Mouse (Mus musculus) hindbrain, embryonic 11.5 days (tissue): Measurements from ENCODE around the gene Sgf29. TPM values are rescaled to one million over a fixed set of nuclear protein-coding genes. Genes with fewer than 3 reads are reported as not detected.

ENCODE experiments used
- ATAC-seq: fragments of 200-750 bp; cut with Nextera tagmentation; 2 replicates; pipeline ENCODE4 v1.8.0; 2017; ENCODE audit warnings: mild to moderate bottlenecking, moderate TSS enrichment, moderate library complexity; ENCODE audit not compliant: low FRiP score
- DNase-seq: peaks from one replicate; pipeline ENCODE4 v3.0.0-alpha.2; 2015; ENCODE audit warnings: low spot score
- H3K27ac ChIP-seq: fragments of 300-500 bp; sonication (generic); 2 replicates; pipeline ENCODE4 v1.5.1; 2014; ENCODE audit warnings: mild to moderate bottlenecking, low read depth, low read length
- H3K27me3 ChIP-seq: fragments of 300-500 bp; sonication (generic); 2 replicates; pipeline ENCODE4 v1.6.1; 2014; ENCODE audit warnings: mild to moderate bottlenecking, low read length, moderate library complexity, mixed read lengths; ENCODE audit not compliant: control insufficient read depth, insufficient read depth
- H3K36me3 ChIP-seq: fragments of 300-500 bp; sonication (generic); 2 replicates; pipeline ENCODE4 v1.6.1; 2014; ENCODE audit warnings: mild to moderate bottlenecking, low read length, moderate library complexity, mixed read lengths; ENCODE audit not compliant: control insufficient read depth, insufficient read depth
- H3K4me1 ChIP-seq: fragments of 300-500 bp; sonication (generic); replicated peaks from 2 replicates; pipeline ENCODE4 v1.6.1; 2014; ENCODE audit warnings: low read length, mixed read lengths; ENCODE audit not compliant: control insufficient read depth, insufficient read depth
- H3K4me2 ChIP-seq: fragments of 300-500 bp; sonication (generic); replicated peaks from 2 replicates; pipeline ENCODE4 v1.6.1; 2014; ENCODE audit warnings: mild to moderate bottlenecking, low read depth, low read length
- H3K4me3 ChIP-seq: fragments of 300-500 bp; sonication (generic); 2 replicates; pipeline ENCODE4 v1.5.1; 2014; ENCODE audit warnings: low read depth, low read length
- H3K9ac ChIP-seq: fragments of 300-500 bp; sonication (generic); 2 replicates; pipeline ENCODE4 v1.6.1; 2014; ENCODE audit warnings: low read depth, low read length
- H3K9me3 ChIP-seq: fragments of 300-500 bp; sonication (generic); 2 replicates; pipeline ENCODE4 v1.6.1; 2016; ENCODE audit warnings: low read length; ENCODE audit not compliant: control insufficient read depth
- WGBS: fragments of 180-500 bp; shearing (Covaris S2); extraction: QIAGEN DNeasy Blood & Tissue Kit; methylation state at CpG from one replicate; pipeline ENCODE4 v1.1.7; 2014; 5-methylcytosine and 5-hydroxymethylcytosine counted together
- polyA plus RNA-seq: library from polyadenylated mRNA; unstranded; fragments of >200 nt; fragmentation: Nextera tagmentation; extraction: Ambion mirVana; gene quantifications from 2 replicates; pipeline ENCODE4 v1.2.1, GENCODE M21; 2014

The Sgf29 gene
- polyA plus RNA-seq, 1 experiment from 2014 or later, result 49.3 TPM

- no peak for ATAC-seq
- Histone ChIP-seq H3K4me1 (no peaks in the 10 kb centered on the region), H3K9me3 (no peaks in the 10 kb centered on the region), H3K27ac (no peak overlapping the region), H3K4me2 (no peak overlapping the region), H3K9ac (no peak overlapping the region), H3K4me3 (no peak overlapping the region), H3K36me3 (no peaks in the 10 kb centered on the region), H3K27me3 (no peaks in the 10 kb centered on the region)
- WGBS, result 71% methylated on average over 5 of the region's 5 CpGs
- no peak for DNase-seq
Measured at GRCm38 (mm10) chr7:126645708-126646107, 3.4 kb upstream of the Sgf29 start.

- no peak overlapping the region for H3K27ac ChIP-seq
- ATAC-seq (no peak), DNase-seq (no peak)
- 79% methylated on average over 4 of the region's 4 CpGs for WGBS
- no peaks in the 10 kb centered on the region for H3K4me1 ChIP-seq
- H3K9ac ChIP-seq, result no peak overlapping the region
- no peaks in the 10 kb centered on the region for H3K9me3 ChIP-seq
- H3K36me3 ChIP-seq, result no peaks in the 10 kb centered on the region
- H3K4me3 ChIP-seq, result peak overlapping the region; percentile 54; the same call in 1 of the 2 replicates
- no peaks in the 10 kb centered on the region for H3K27me3 ChIP-seq
- H3K4me2 ChIP-seq, result peak overlapping the region; percentile 62; the same call in 1 of the 2 replicates
Measured at GRCm38 (mm10) chr7:126648486-126648885, 623 bp upstream of the Sgf29 start.

DNA sequence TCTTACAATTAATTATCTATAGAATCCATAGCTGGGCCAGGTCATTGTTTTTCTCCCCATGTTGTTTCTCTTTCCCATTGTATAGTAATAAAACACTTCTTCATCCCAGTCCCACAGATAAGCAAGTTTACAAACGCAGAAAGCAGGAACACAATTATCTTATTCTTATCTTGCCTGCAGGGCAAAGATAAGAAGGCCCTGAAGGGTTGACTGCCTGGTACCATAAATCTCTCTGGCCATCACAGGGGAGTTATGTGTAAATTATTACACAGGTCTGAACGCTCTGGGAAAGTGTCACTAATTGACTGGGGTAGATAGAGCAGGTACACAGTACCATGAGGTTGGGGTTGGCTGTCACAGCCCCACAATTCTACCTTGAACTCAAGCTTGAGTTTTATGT is 1.7 kb downstream of the Sgf29 start:
- ATAC-seq (no peak), DNase-seq (no peak)
- WGBS, result 90% methylated on average over 2 of the region's 2 CpGs

GRCm38 (mm10) chr7:126653991-126654390 is 4.9 kb downstream of the Sgf29 start:
- 87% methylated on average over 2 of the region's 2 CpGs for WGBS
- H3K4me1 ChIP-seq, result no peaks in the 10 kb centered on the region
- no peak overlapping the region for H3K4me3 ChIP-seq
- H3K9ac ChIP-seq, result no peak overlapping the region
- H3K9me3 ChIP-seq, result no peaks in the 10 kb centered on the region
- no peak overlapping the region for H3K4me2 ChIP-seq
- H3K27ac ChIP-seq, result no peak overlapping the region
- no peak for ATAC-seq
- H3K36me3 ChIP-seq, result no peaks in the 10 kb centered on the region
- no peak for DNase-seq
- no peaks in the 10 kb centered on the region for H3K27me3 ChIP-seq

More for the DNA sequence above, 1.7 kb downstream of the Sgf29 start:
- no peaks in the 10 kb centered on the region for H3K36me3 ChIP-seq
- H3K27ac ChIP-seq, result no peak overlapping the region
- no peak overlapping the region for H3K4me2 ChIP-seq
- H3K27me3 ChIP-seq, result no peaks in the 10 kb centered on the region
- H3K4me1 ChIP-seq, result no peaks in the 10 kb centered on the region
- no peak overlapping the region for H3K4me3 ChIP-seq
- no peak overlapping the region for H3K9ac ChIP-seq
- H3K9me3 ChIP-seq, result no peaks in the 10 kb centered on the region

DNA sequence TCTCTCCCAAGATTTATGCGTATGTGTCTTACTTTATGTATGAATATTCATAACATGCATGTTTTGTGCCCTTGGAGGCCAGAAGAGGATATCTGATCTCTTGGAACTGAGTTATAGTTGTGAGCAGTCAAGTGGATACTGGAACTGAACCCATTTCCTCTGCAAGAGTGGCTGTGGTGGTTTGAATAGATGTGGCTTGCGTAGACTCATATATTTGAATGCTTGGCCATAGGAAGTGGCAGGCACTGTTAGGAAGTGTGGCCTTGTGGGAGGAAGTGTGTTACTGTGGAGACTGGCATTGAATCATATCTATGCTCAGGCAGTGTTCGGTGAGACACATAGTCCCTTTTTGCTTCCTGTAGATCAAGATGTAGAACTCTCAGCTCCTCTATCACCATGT is 6.6 kb downstream of the Sgf29 start:
- Histone ChIP-seq H3K4me1 (no peaks in the 10 kb centered on the region), H3K9me3 (no peaks in the 10 kb centered on the region), H3K9ac (no peak overlapping the region), H3K4me2 (no peak overlapping the region), H3K27me3 (no peaks in the 10 kb centered on the region), H3K36me3 (no peaks in the 10 kb centered on the region), H3K4me3 (no peak overlapping the region), H3K27ac (no peak overlapping the region)
- WGBS, result 92% methylated on average over 3 of the region's 3 CpGs
- DNase-seq (no peak), ATAC-seq (no peak)

DNA sequence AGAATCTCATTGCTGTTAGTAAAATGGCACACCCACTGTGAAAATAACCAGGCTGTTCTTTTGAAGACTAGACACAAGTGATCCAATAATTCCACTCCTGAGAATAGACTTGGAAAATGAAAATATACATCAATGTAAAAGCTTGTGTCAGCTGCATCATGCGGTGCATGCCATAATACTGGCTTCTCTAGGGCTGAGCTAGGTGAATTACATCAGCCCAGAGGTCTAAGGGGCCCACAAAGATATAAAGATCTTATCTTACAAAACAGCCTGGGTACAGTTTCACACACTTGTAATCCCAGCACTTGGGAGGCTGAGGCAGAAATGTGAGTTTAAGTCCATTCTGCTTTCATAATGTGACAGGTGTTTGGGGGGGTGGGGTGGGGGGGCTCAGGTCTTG is 8.4 kb downstream of the Sgf29 start:
- Histone ChIP-seq H3K36me3 (no peaks in the 10 kb centered on the region), H3K27ac (no peak overlapping the region), H3K4me2 (no peak overlapping the region), H3K4me1 (no peaks in the 10 kb centered on the region), H3K27me3 (no peaks in the 10 kb centered on the region), H3K4me3 (no peak overlapping the region), H3K9me3 (no peaks in the 10 kb centered on the region), H3K9ac (no peak overlapping the region)
- 90% methylated on average over 1 of the region's 1 CpGs for WGBS
- no peak for ATAC-seq
- DNase-seq, result no peak

- ATAC-seq, result no peak
- Histone ChIP-seq H3K4me2 (no peak overlapping the region), H3K4me1 (no peaks in the 10 kb centered on the region), H3K27me3 (no peaks in the 10 kb centered on the region), H3K4me3 (no peak overlapping the region), H3K9me3 (no peaks in the 10 kb centered on the region), H3K36me3 (no peaks in the 10 kb centered on the region), H3K9ac (no peak overlapping the region), H3K27ac (no peak overlapping the region)
- no peak for DNase-seq
- WGBS, result 90% methylated on average over 3 of the region's 3 CpGs
Measured at GRCm38 (mm10) chr7:126659771-126660170, 10.7 kb downstream of the Sgf29 start.

DNA sequence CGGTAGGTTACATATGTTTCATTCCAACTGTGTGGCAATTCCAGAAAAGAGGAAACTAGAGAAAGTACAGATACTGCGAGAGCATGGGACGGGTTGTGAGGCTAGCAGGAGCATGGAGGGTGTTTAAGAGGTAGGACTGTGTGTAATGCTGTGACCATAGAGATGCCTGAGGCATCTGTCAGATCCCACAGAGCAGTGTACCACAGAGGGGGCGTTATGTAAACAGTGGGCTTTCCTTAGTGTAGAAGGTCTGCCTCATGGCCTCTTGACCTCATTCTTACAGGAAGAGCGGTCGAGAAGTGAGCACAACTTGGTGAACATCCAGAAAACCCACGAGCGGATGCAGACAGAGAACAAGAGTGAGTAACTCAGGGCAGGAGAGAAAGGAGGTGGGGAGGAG is 14.5 kb downstream of the Sgf29 start:
- 56% methylated on average over 8 of the region's 8 CpGs for WGBS
- H3K4me2 ChIP-seq, result no peak overlapping the region
- H3K9ac ChIP-seq, result no peak overlapping the region
- no peaks in the 10 kb centered on the region for H3K9me3 ChIP-seq
- H3K4me1 ChIP-seq, result no peaks in the 10 kb centered on the region
- ATAC-seq, result no peak
- no peaks in the 10 kb centered on the region for H3K36me3 ChIP-seq
- no peak overlapping the region for H3K4me3 ChIP-seq
- no peak overlapping the region for H3K27ac ChIP-seq
- H3K27me3 ChIP-seq, result no peaks in the 10 kb centered on the region
- no peak for DNase-seq

DNA sequence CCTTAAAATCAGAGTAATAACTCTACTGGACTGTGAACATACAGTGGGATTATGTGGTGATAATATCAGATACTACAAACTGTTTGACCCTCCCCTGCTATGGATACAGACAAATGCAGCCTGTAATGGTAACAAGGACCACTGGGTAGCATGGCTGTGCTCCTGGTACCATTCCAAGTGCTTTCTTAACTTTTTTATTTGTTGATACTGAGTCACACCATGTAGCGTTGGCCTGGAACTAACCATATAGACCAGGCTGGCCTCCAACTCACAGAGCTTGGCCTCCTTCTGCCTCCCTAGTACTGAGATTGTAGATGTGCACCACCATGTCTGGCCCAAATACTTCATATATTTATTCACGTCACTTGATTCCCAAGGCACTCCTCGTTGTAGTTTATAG is 16.2 kb downstream of the Sgf29 start:
- no peaks in the 10 kb centered on the region for H3K36me3 ChIP-seq

More for the DNA sequence above, 16.2 kb downstream of the Sgf29 start:
- no peak overlapping the region for H3K4me2 ChIP-seq
- DNase-seq (no peak), ATAC-seq (no peak)
- 95% methylated on average over 3 of the region's 3 CpGs for WGBS
- H3K27me3 ChIP-seq, result no peaks in the 10 kb centered on the region
- no peaks in the 10 kb centered on the region for H3K4me1 ChIP-seq
- no peak overlapping the region for H3K9ac ChIP-seq
- H3K4me3 ChIP-seq, result no peak overlapping the region
- H3K27ac ChIP-seq, result no peak overlapping the region
- no peaks in the 10 kb centered on the region for H3K9me3 ChIP-seq
